Mouse (Mus musculus): ENCODE data around the gene Pkn1.
A peak's percentile ranks its signal among the peaks of the same experiment; 100 is the strongest.

Gene Pkn1

GRCm38 (mm10) chr8:83723447-83724083 lies 24.6 kb upstream of the Pkn1 start:
- DNase-seq (ENCODE audit: low read depth): no peak

- DNase-seq (ENCODE audit: low read depth): no peak
Observed at GRCm38 (mm10) chr8:83722631-83723030, 23.7 kb upstream of the Pkn1 start.

GRCm38 (mm10) chr8:83721405-83722025 lies 22.5 kb upstream of the Pkn1 start:
- DNase-seq (ENCODE audit: low read depth): no peak

GRCm38 (mm10) chr8:83719693-83720092 lies 20.7 kb upstream of the Pkn1 start:
- no peak for DNase-seq (ENCODE audit: low read depth)

GRCm38 (mm10) chr8:83719048-83719447 lies 20.1 kb upstream of the Pkn1 start:
- DNase-seq (ENCODE audit: low read depth): no peak

- no peak for DNase-seq (ENCODE audit: low read depth)
Observed at GRCm38 (mm10) chr8:83716563-83716962, 17.6 kb upstream of the Pkn1 start.

GRCm38 (mm10) chr8:83715771-83716170 lies 16.8 kb upstream of the Pkn1 start:
- no peak for DNase-seq (ENCODE audit: low read depth)

GRCm38 (mm10) chr8:83715031-83715690 lies 16.2 kb upstream of the Pkn1 start, which contains the start of gene Ddx39:
Gene Ddx39, plus strand, starts transcription at chr8:83715177.
- peak; percentile 98 for DNase-seq (ENCODE audit: low read depth)

GRCm38 (mm10) chr8:83714676-83715030 lies 15.7 kb upstream of the Pkn1 start:
- no peak for DNase-seq (ENCODE audit: low read depth)

- DNase-seq (ENCODE audit: low read depth): no peak
Observed at GRCm38 (mm10) chr8:83707554-83707953, 8.6 kb upstream of the Pkn1 start.

GRCm38 (mm10) chr8:83706411-83706810 lies 7.4 kb upstream of the Pkn1 start:
- DNase-seq (ENCODE audit: low read depth): no peak

- DNase-seq (ENCODE audit: low read depth): no peak
Observed at GRCm38 (mm10) chr8:83703426-83703825, 4.4 kb upstream of the Pkn1 start.

GRCm38 (mm10) chr8:83700423-83701085 lies 1.6 kb upstream of the Pkn1 start:
- no peak for DNase-seq (ENCODE audit: low read depth)

GRCm38 (mm10) chr8:83699566-83699965 lies 587 bp upstream of the Pkn1 start:
- DNase-seq (ENCODE audit: low read depth): no peak

- DNase-seq (ENCODE audit: low read depth): peak; percentile 63
Observed at GRCm38 (mm10) chr8:83698291-83698660, 703 bp downstream of the Pkn1 start.

- DNase-seq (ENCODE audit: low read depth): no peak
Observed at GRCm38 (mm10) chr8:83697374-83698220, 1.4 kb downstream of the Pkn1 start.

GRCm38 (mm10) chr8:83695351-83696106 lies 3.5 kb downstream of the Pkn1 start:
- DNase-seq (ENCODE audit: low read depth): no peak

GRCm38 (mm10) chr8:83694369-83695160 lies 4.4 kb downstream of the Pkn1 start:
- no peak for DNase-seq (ENCODE audit: low read depth)

GRCm38 (mm10) chr8:83693609-83694236 lies 5.3 kb downstream of the Pkn1 start:
- no peak for DNase-seq (ENCODE audit: low read depth)

- no peak for DNase-seq (ENCODE audit: low read depth)
Observed at GRCm38 (mm10) chr8:83689264-83689663, 9.7 kb downstream of the Pkn1 start.
